Mouse (Mus musculus): ENCODE measurements around the gene Gins1. TPM values are rescaled to one million over a fixed set of nuclear protein-coding genes. Genes with fewer than 3 reads are reported as not detected.

Gene Gins1
- polyA plus RNA-seq (2014; fragmentation: Illumina TruSeq; extraction: RNeasy Lipid Tissue Mini Kit (QIAGEN cat#74804); ENCODE audit: low read depth, low replicate concordance), result 3.4 TPM

DNA sequence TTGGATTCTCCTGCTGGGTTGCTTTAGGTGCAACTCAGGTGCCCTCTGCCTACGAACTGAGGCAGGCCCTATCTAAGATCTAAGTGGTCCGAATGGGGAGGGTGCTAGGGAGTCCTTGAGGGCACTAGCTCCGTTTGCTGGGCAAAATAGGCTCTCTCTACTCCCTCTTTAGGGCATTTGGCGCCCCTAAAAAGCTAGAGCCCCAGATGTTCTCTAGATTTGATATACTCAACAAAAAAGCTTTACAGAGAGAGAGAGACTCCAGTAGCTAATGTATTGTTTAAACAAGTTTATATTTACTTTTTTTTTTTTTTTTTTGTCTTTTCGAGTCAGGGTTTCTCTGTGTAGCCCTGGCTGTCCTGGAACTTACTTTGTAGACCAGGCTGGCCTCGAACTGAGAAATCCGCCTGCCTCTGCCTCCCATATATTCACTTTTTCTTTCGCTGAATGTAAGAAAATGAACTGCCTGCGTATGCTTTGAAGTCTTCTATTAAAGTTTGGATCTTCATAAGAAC, at the start of gene Gins1:
Gins1 (plus strand) TSS at position 465 of the 515 bp plus-strand sequence.

DNA sequence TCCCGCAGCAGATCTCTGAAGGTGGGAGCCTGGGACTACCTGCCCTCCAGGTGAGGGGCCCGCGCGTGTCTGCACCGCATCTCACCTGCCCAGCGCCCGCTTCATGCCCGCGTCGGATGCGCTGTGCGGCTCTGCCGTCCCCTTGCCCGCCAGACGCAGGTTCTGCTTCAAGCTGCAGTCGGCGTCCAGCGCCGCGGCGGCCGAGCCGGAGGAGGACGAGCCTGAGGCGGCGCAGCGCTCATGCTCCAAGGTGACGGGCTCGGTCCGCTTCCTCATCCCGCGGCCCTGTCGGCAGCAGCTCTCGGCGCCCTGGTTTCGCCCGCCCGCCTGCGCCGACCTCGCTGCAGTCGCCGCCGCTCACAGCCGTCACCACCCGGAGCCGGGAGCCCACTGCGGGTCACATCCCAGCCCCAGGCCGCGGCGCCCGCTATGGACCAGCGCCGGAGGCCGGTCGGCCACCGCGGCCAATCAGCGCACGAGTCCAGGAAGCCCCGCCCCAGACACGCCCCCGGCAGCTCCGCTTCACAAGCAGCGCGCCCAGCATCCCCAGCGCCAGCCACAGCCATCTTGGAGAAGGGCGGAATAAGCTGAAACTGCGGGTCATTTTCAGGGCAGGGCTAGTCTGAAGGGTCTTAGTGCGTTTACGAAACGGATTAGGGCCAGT, 796 bp upstream of the Gins1 start, which contains the start of gene Abhd12:
Abhd12 (minus strand) TSS at position 470 of the 664 bp plus-strand sequence.

Other genes starting within 250 kb of the Gins1 start
- gene Acss1, start 236.9 kb upstream of the Gins1 start, polyA plus RNA-seq (2014; fragmentation: Illumina TruSeq; extraction: RNeasy Lipid Tissue Mini Kit (QIAGEN cat#74804); ENCODE audit: low read depth, low replicate concordance), result 287 TPM
- gene Vsx1, start 216.0 kb upstream of the Gins1 start, polyA plus RNA-seq (2014; fragmentation: Illumina TruSeq; extraction: RNeasy Lipid Tissue Mini Kit (QIAGEN cat#74804); ENCODE audit: low read depth, low replicate concordance), result not detected
- 17.2 TPM for gene Entpd6, start 156.4 kb upstream of the Gins1 start, polyA plus RNA-seq (2014; fragmentation: Illumina TruSeq; extraction: RNeasy Lipid Tissue Mini Kit (QIAGEN cat#74804); ENCODE audit: low read depth, low replicate concordance)
- gene Pygb, start 118.7 kb upstream of the Gins1 start, polyA plus RNA-seq (2014; fragmentation: Illumina TruSeq; extraction: RNeasy Lipid Tissue Mini Kit (QIAGEN cat#74804); ENCODE audit: low read depth, low replicate concordance), result 496 TPM
- gene Abhd12, start 659 bp upstream of the Gins1 start, polyA plus RNA-seq (2014; fragmentation: Illumina TruSeq; extraction: RNeasy Lipid Tissue Mini Kit (QIAGEN cat#74804); ENCODE audit: low read depth, low replicate concordance), result 50.2 TPM
- 2.6 TPM for gene Ninl, start 134.0 kb downstream of the Gins1 start, polyA plus RNA-seq (2014; fragmentation: Illumina TruSeq; extraction: RNeasy Lipid Tissue Mini Kit (QIAGEN cat#74804); ENCODE audit: low read depth, low replicate concordance)
- gene Nanp, start 134.0 kb downstream of the Gins1 start, polyA plus RNA-seq (2014; fragmentation: Illumina TruSeq; extraction: RNeasy Lipid Tissue Mini Kit (QIAGEN cat#74804); ENCODE audit: low read depth, low replicate concordance), result 2.5 TPM
- not detected for gene Gm14151, start 186.9 kb downstream of the Gins1 start, polyA plus RNA-seq (2014; fragmentation: Illumina TruSeq; extraction: RNeasy Lipid Tissue Mini Kit (QIAGEN cat#74804); ENCODE audit: low read depth, low replicate concordance)
- not detected for gene Gm14147, start 192.8 kb downstream of the Gins1 start, polyA plus RNA-seq (2014; fragmentation: Illumina TruSeq; extraction: RNeasy Lipid Tissue Mini Kit (QIAGEN cat#74804); ENCODE audit: low read depth, low replicate concordance)